Mouse (Mus musculus) embryonic facial prominence, embryonic 15.5 days (tissue): ENCODE measurements around the gene Raver2. TPM values are rescaled to one million over a fixed set of nuclear protein-coding genes. Genes with fewer than 3 reads are reported as not detected.
A peak's percentile ranks its signal among the peaks of the same experiment; 100 is the strongest.
"Not testable (repeated sequence)": the region's sequence is repeated elsewhere in the genome, so short reads cannot be mapped to it uniquely, and the experiment has no call there.

ENCODE experiments used
- ATAC-seq: fragments of 200-750 bp; cut with Nextera tagmentation; 2 replicates; pipeline ENCODE4 v1.8.0; 2017; ENCODE audit warnings: low read depth, moderate TSS enrichment; ENCODE audit not compliant: insufficient number of reproducible peaks, low FRiP score, low TSS enrichment
- H3K27ac ChIP-seq: fragments of 300-500 bp; sonication (generic); replicated peaks from 2 replicates; pipeline ENCODE4 v1.5.1; 2015; ENCODE audit warnings: mild to moderate bottlenecking, inconsistent platforms
- H3K27me3 ChIP-seq: fragments of 300-500 bp; sonication (generic); 2 replicates; pipeline ENCODE4 v1.6.1; 2015; ENCODE audit warnings: inconsistent platforms
- H3K36me3 ChIP-seq: fragments of 300-500 bp; sonication (generic); 2 replicates; pipeline ENCODE4 v1.6.1; 2015; ENCODE audit warnings: mild to moderate bottlenecking, inconsistent platforms
- H3K4me1 ChIP-seq: fragments of 300-500 bp; sonication (generic); 2 replicates; pipeline ENCODE4 v1.6.1; 2015; ENCODE audit warnings: inconsistent platforms
- H3K4me2 ChIP-seq: fragments of 300-500 bp; sonication (generic); replicated peaks from 2 replicates; pipeline ENCODE4 v1.6.1; 2015; ENCODE audit warnings: mild to moderate bottlenecking, inconsistent platforms
- H3K4me3 ChIP-seq: fragments of 300-500 bp; sonication (generic); replicated peaks from 2 replicates; pipeline ENCODE4 v1.5.1; 2015; ENCODE audit warnings: mild to moderate bottlenecking, inconsistent platforms
- H3K9ac ChIP-seq: fragments of 300-500 bp; sonication (generic); 2 replicates; pipeline ENCODE4 v1.6.1; 2015; ENCODE audit warnings: inconsistent platforms
- H3K9me3 ChIP-seq: fragments of 300-500 bp; sonication (generic); replicated peaks from 2 replicates; pipeline ENCODE4 v1.6.1; 2016; ENCODE audit warnings: inconsistent platforms
- WGBS: fragments of 180-500 bp; shearing (Covaris S2); methylation state at CpG from one replicate; pipeline ENCODE4 v1.1.7; 2015; 5-methylcytosine and 5-hydroxymethylcytosine counted together
- polyA plus RNA-seq: library from polyadenylated mRNA; unstranded; fragments of >200 nt; fragmentation: Nextera tagmentation; extraction: Ambion mirVana; gene quantifications from 2 replicates; pipeline ENCODE4 v1.2.1, GENCODE M21; 2015

Raver2 gene
- polyA plus RNA-seq, 1 experiment from 2014 or later, result 10.3 TPM

GRCm38 (mm10) chr4:101066401-101066800 is 2.4 kb upstream of the Raver2 start:
- Histone ChIP-seq H3K36me3 (no peaks in the 10 kb centered on the region), H3K27ac (no peak overlapping the region), H3K4me2 (no peak overlapping the region), H3K4me3 (no peak overlapping the region), H3K9ac (no peak overlapping the region), H3K27me3 (no peaks in the 10 kb centered on the region), H3K4me1 (peaks cover 15% of the 10 kb centered on the region; the same call in 1 of the 2 replicates), H3K9me3 (no peaks in the 10 kb centered on the region)
- WGBS, result 43% methylated on average over 5 of the region's 5 CpGs
- ATAC-seq, result no peak; the same call in 1 of the 2 replicates

GRCm38 (mm10) chr4:101069154-101069971 is 580 bp downstream of the Raver2 start:
- Histone ChIP-seq H3K9ac (peak overlapping the region; percentile 80), H3K27me3 (no peaks in the 10 kb centered on the region), H3K4me3 (peak overlapping the region; percentile 82), H3K27ac (peak overlapping the region; percentile 76), H3K4me2 (peak overlapping the region; percentile 94), H3K9me3 (no peaks in the 10 kb centered on the region), H3K4me1 (peaks cover 15% of the 10 kb centered on the region; the same call in 1 of the 2 replicates), H3K36me3 (no peaks in the 10 kb centered on the region)
- peak; percentile 61; the same call in 1 of the 2 replicates for ATAC-seq
- under 1% methylated on average over 55 of the region's 55 CpGs for WGBS

- Histone ChIP-seq H3K36me3 (no peaks in the 10 kb centered on the region), H3K27me3 (no peaks in the 10 kb centered on the region), H3K4me1 (peaks cover 15% of the 10 kb centered on the region; the same call in 1 of the 2 replicates), H3K4me3 (no peak overlapping the region), H3K9ac (no peak overlapping the region), H3K9me3 (no peaks in the 10 kb centered on the region), H3K27ac (no peak overlapping the region), H3K4me2 (no peak overlapping the region)
- no peak for ATAC-seq
- WGBS, result 72% methylated on average over 4 of the region's 4 CpGs
Observed at GRCm38 (mm10) chr4:101071570-101071969, 2.8 kb downstream of the Raver2 start.

- Histone ChIP-seq H3K4me1 (no peaks in the 10 kb centered on the region), H3K4me3 (no peak overlapping the region), H3K4me2 (no peak overlapping the region), H3K36me3 (no peaks in the 10 kb centered on the region), H3K9ac (no peak overlapping the region), H3K27me3 (no peaks in the 10 kb centered on the region), H3K9me3 (no peaks in the 10 kb centered on the region), H3K27ac (no peak overlapping the region)
- WGBS, result 15% methylated on average over 3 of the region's 3 CpGs
- ATAC-seq, result no peak
Observed at GRCm38 (mm10) chr4:101076425-101076824, 7.6 kb downstream of the Raver2 start.

- no peak overlapping the region for H3K27ac ChIP-seq
- no peak overlapping the region for H3K4me3 ChIP-seq
Observed at GRCm38 (mm10) chr4:101080016-101080415, 11.2 kb downstream of the Raver2 start.

GRCm38 (mm10) chr4:101082176-101082888 is 13.5 kb downstream of the Raver2 start:
- Histone ChIP-seq H3K27me3 (no peaks in the 10 kb centered on the region), H3K36me3 (no peaks in the 10 kb centered on the region), H3K9me3 (no peaks in the 10 kb centered on the region), H3K9ac (no peak overlapping the region), H3K27ac (0 out of 2 replicates have a peak overlapping the region, but pooled peaks have one; percentile 24), H3K4me2 (no peak overlapping the region), H3K4me1 (peaks cover 10% of the 10 kb centered on the region; the same call in 1 of the 2 replicates), H3K4me3 (no peak overlapping the region)
- 26% methylated on average over 17 of the region's 17 CpGs for WGBS
- no peak for ATAC-seq

More at GRCm38 (mm10) chr4:101080016-101080415, 11.2 kb downstream of the Raver2 start:
- Histone ChIP-seq H3K9me3 (no peaks in the 10 kb centered on the region), H3K9ac (no peak overlapping the region), H3K4me2 (no peak overlapping the region), H3K4me1 (peaks cover 10% of the 10 kb centered on the region; the same call in 1 of the 2 replicates), H3K27me3 (no peaks in the 10 kb centered on the region), H3K36me3 (no peaks in the 10 kb centered on the region)
- no peak for ATAC-seq
- WGBS, result 76% methylated on average over 3 of the region's 3 CpGs

GRCm38 (mm10) chr4:101084863-101085262 is 16.1 kb downstream of the Raver2 start:
- H3K4me3 ChIP-seq, result no peak overlapping the region
- ATAC-seq, result no peak
- no peaks in the 10 kb centered on the region for H3K9me3 ChIP-seq
- WGBS, result 88% methylated on average over 4 of the region's 4 CpGs
- no peak overlapping the region for H3K4me2 ChIP-seq
- peaks cover 10% of the 10 kb centered on the region; the same call in 1 of the 2 replicates for H3K4me1 ChIP-seq
- H3K36me3 ChIP-seq, result no peaks in the 10 kb centered on the region
- no peak overlapping the region for H3K27ac ChIP-seq
- no peaks in the 10 kb centered on the region for H3K27me3 ChIP-seq
- no peak overlapping the region for H3K9ac ChIP-seq

- Histone ChIP-seq H3K9ac (no peak overlapping the region), H3K9me3 (no peaks in the 10 kb centered on the region), H3K27me3 (no peaks in the 10 kb centered on the region), H3K4me3 (no peak overlapping the region), H3K4me1 (peaks cover 10% of the 10 kb centered on the region; the same call in 1 of the 2 replicates), H3K4me2 (no peak overlapping the region), H3K27ac (no peak overlapping the region), H3K36me3 (no peaks in the 10 kb centered on the region)
- 87% methylated on average over 3 of the region's 3 CpGs for WGBS
- no peak for ATAC-seq
Observed at GRCm38 (mm10) chr4:101086040-101086439, 17.3 kb downstream of the Raver2 start.

GRCm38 (mm10) chr4:101087721-101088120 is 18.9 kb downstream of the Raver2 start:
- no peak overlapping the region for H3K9ac ChIP-seq
- WGBS, result 46% methylated on average over 1 of the region's 1 CpGs
- no peaks in the 10 kb centered on the region for H3K9me3 ChIP-seq
- H3K27me3 ChIP-seq, result no peaks in the 10 kb centered on the region
- ATAC-seq, result no peak
- no peak overlapping the region for H3K4me3 ChIP-seq
- H3K4me1 ChIP-seq, result 0 out of 2 replicates have a peak, but pooled peaks cover 2% of the 10 kb centered on the region
- H3K36me3 ChIP-seq, result no peaks in the 10 kb centered on the region
- H3K4me2 ChIP-seq, result no peak overlapping the region
- no peak overlapping the region for H3K27ac ChIP-seq

GRCm38 (mm10) chr4:101090630-101091029 is 21.8 kb downstream of the Raver2 start:
- ATAC-seq, H3K27me3 ChIP-seq, H3K9ac ChIP-seq, H3K36me3 ChIP-seq, H3K4me2 ChIP-seq, H3K4me1 ChIP-seq, H3K9me3 ChIP-seq, H3K27ac ChIP-seq, H3K4me3 ChIP-seq: not testable (repeated sequence)
- WGBS, result 94% methylated on average over 3 of the region's 3 CpGs

GRCm38 (mm10) chr4:101093292-101093691 is 24.5 kb downstream of the Raver2 start:
- H3K9ac ChIP-seq, result no peak overlapping the region
- H3K27me3 ChIP-seq, result no peaks in the 10 kb centered on the region
- no peaks in the 10 kb centered on the region for H3K36me3 ChIP-seq
- 0 out of 2 replicates have a peak overlapping the region, but pooled peaks have one; percentile 17 for H3K27ac ChIP-seq
- H3K9me3 ChIP-seq, result no peaks in the 10 kb centered on the region
- H3K4me3 ChIP-seq, result no peak overlapping the region
- 51% methylated on average over 10 of the region's 10 CpGs for WGBS
- ATAC-seq, result no peak
- no peak overlapping the region for H3K4me2 ChIP-seq
- H3K4me1 ChIP-seq, result 0 out of 2 replicates have a peak, but pooled peaks cover 7% of the 10 kb centered on the region
